Mouse (Mus musculus) midbrain, embryonic 11.5 days (tissue): ENCODE data around the gene Smug1. TPM values are rescaled to one million over a fixed set of nuclear protein-coding genes. Genes with fewer than 3 reads are reported as not detected.
A peak's percentile ranks its signal among the peaks of the same experiment; 100 is the strongest.

Experiments
- ATAC-seq: fragments of 200-750 bp; cut with Nextera tagmentation; 2 replicates; pipeline ENCODE4 v1.8.0; 2017; ENCODE audit warnings: moderate TSS enrichment, moderate library complexity; ENCODE audit not compliant: low FRiP score
- DNase-seq: peaks from one replicate; pipeline ENCODE4 v3.0.0; 2015; ENCODE audit warnings: low spot score; ENCODE audit errors: missing footprints
- H3K27ac ChIP-seq: fragments of 300-500 bp; sonication (generic); 2 replicates; pipeline ENCODE4 v1.5.1; 2014; ENCODE audit warnings: low read depth, low read length
- H3K27me3 ChIP-seq: fragments of 300-500 bp; sonication (generic); 2 replicates; pipeline ENCODE4 v1.6.1; 2014; ENCODE audit warnings: mild to moderate bottlenecking, low read length, moderate library complexity, mixed read lengths; ENCODE audit not compliant: control insufficient read depth, insufficient read depth
- H3K36me3 ChIP-seq: fragments of 300-500 bp; sonication (generic); 2 replicates; pipeline ENCODE4 v1.6.1; 2014; ENCODE audit warnings: mild to moderate bottlenecking, low read length, moderate library complexity, mixed read lengths; ENCODE audit not compliant: control insufficient read depth, insufficient read depth
- H3K4me1 ChIP-seq: fragments of 300-500 bp; sonication (generic); 2 replicates; pipeline ENCODE4 v1.6.1; 2014; ENCODE audit warnings: low read length; ENCODE audit not compliant: control insufficient read depth, insufficient read depth
- H3K4me2 ChIP-seq: fragments of 300-500 bp; sonication (generic); 2 replicates; pipeline ENCODE4 v1.6.1; 2014; ENCODE audit warnings: mild to moderate bottlenecking, moderate library complexity
- H3K4me3 ChIP-seq: fragments of 300-500 bp; sonication (generic); 2 replicates; pipeline ENCODE4 v1.5.1; 2014; ENCODE audit warnings: low read depth, low read length
- H3K9ac ChIP-seq: fragments of 300-500 bp; sonication (generic); 2 replicates; pipeline ENCODE4 v1.6.1; 2014; ENCODE audit warnings: low read length
- H3K9me3 ChIP-seq: fragments of 300-500 bp; sonication (generic); 2 replicates; pipeline ENCODE4 v1.6.1; 2016; ENCODE audit warnings: low read length; ENCODE audit not compliant: control insufficient read depth
- WGBS: fragments of 180-500 bp; shearing (Covaris S2); extraction: QIAGEN DNeasy Blood & Tissue Kit; methylation state at CpG from one replicate; pipeline ENCODE4 v1.1.7; 2014; 5-methylcytosine and 5-hydroxymethylcytosine counted together
- polyA plus RNA-seq: library from polyadenylated mRNA; unstranded; fragments of >200 nt; fragmentation: Nextera tagmentation; extraction: Ambion mirVana; gene quantifications from 2 replicates; pipeline ENCODE4 v1.2.1, GENCODE M21; 2014

The Smug1 gene
- polyA plus RNA-seq, 1 experiment from 2014 or later: 26.5 TPM

GRCm38 (mm10) chr15:103169612-103170315 is 2.9 kb upstream of the Smug1 start:
- Histone ChIP-seq H3K4me3 (peak overlapping the region; percentile 46), H3K4me1 (peaks cover 31% of the 10 kb centered on the region), H3K27me3 (peaks cover 88% of the 10 kb centered on the region), H3K9ac (peak overlapping the region; percentile 66), H3K27ac (no peak overlapping the region), H3K9me3 (no peaks in the 10 kb centered on the region), H3K4me2 (peak overlapping the region; percentile 95), H3K36me3 (no peaks in the 10 kb centered on the region)
- peak; percentile 41 for ATAC-seq
- WGBS: 3% methylated on average over 26 of the region's 26 CpGs
- DNase-seq: peak; percentile 95

DNA sequence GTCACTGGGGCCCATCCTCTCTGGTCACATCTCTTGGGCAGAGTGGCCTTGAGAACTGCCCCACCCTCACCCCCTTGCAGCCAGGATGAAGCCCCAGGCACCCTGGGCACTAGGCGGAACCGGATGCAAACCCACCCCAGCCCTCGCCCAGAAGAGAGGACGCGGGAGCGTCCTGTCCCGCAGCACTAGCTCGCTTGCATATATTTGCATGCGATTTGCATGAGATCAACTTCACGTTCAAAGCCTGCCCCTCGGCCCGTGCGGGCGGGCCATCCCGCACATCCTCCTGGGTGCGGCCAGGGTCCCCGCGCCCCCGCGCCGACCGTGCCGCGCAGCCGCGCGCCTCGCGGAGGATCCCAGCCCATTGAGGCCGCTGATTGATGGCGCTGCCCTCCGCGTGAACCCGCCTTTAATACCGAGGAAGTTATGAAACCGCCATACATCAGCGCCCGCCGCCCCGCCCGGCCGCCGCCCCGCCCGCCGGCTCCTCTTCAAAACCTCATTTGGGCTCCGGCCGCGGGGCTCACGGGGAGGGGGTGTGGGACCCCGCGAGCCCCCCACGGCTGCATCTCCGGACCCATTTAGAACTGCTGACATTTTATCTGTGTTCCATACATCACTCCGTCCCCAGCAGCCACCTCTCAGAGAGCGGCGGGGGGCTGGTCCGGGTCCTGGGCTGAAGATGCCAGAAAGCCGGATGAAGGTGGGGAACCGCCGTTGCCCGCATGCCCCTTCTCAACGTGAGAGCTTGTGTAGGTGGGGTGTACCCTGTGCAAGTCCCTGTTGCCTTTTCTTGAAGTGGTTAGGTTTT is 2.1 kb upstream of the Smug1 start:
- Histone ChIP-seq H3K27me3 (peaks cover 82% of the 10 kb centered on the region), H3K9me3 (no peaks in the 10 kb centered on the region), H3K27ac (no peak overlapping the region), H3K4me3 (peak overlapping the region; percentile 46), H3K36me3 (no peaks in the 10 kb centered on the region), H3K4me2 (peak overlapping the region; percentile 95), H3K4me1 (peaks cover 31% of the 10 kb centered on the region), H3K9ac (peak overlapping the region; percentile 66)
- WGBS: under 1% methylated on average over 62 of the region's 63 CpGs
- DNase-seq (no peak), ATAC-seq (peak; percentile 45)

- Histone ChIP-seq H3K27ac (no peak overlapping the region), H3K9ac (no peak overlapping the region), H3K4me1 (peaks cover 34% of the 10 kb centered on the region), H3K9me3 (no peaks in the 10 kb centered on the region), H3K4me3 (no peak overlapping the region), H3K36me3 (no peaks in the 10 kb centered on the region), H3K4me2 (no peak overlapping the region), H3K27me3 (peaks cover 70% of the 10 kb centered on the region)
- ATAC-seq (no peak), DNase-seq (peak; percentile 85)
- WGBS: 12% methylated on average over 3 of the region's 3 CpGs
Measured at GRCm38 (mm10) chr15:103167786-103168185, 894 bp upstream of the Smug1 start.

DNA sequence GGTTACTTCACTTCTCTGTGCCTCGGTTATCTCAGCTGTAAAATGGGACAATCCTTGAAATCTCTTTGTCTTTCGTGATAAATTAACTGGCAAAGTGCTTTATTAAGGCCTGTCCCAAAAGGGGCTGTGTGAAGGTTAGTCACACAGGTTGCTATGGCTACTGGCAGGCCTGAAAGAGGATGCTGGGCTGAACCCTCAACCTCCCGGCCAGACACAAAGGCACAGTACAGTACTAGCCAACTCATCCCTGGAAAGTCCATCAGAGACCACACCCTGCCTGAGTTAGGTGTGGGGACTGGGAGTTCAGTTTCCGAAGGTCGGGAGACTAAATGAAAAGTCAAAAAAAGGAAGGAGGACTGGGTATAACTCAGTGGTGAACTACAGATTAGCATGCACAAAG is 968 bp downstream of the Smug1 start:
- H3K27ac ChIP-seq: no peak overlapping the region
- ATAC-seq (no peak), DNase-seq (no peak)
- H3K4me2 ChIP-seq: no peak overlapping the region
- peaks cover 36% of the 10 kb centered on the region for H3K4me1 ChIP-seq
- 33% methylated on average over 5 of the region's 5 CpGs for WGBS
- no peak overlapping the region for H3K4me3 ChIP-seq
- no peaks in the 10 kb centered on the region for H3K9me3 ChIP-seq
- H3K36me3 ChIP-seq: no peaks in the 10 kb centered on the region
- peaks cover 51% of the 10 kb centered on the region for H3K27me3 ChIP-seq
- no peak overlapping the region for H3K9ac ChIP-seq

GRCm38 (mm10) chr15:103165379-103165778 is 1.5 kb downstream of the Smug1 start:
- Histone ChIP-seq H3K4me2 (no peak overlapping the region), H3K4me3 (no peak overlapping the region), H3K4me1 (peaks cover 36% of the 10 kb centered on the region), H3K27ac (no peak overlapping the region), H3K27me3 (peaks cover 46% of the 10 kb centered on the region), H3K9ac (no peak overlapping the region), H3K36me3 (no peaks in the 10 kb centered on the region), H3K9me3 (no peaks in the 10 kb centered on the region)
- WGBS: under 1% methylated on average over 13 of the region's 13 CpGs
- DNase-seq (peak; percentile 99), ATAC-seq (peak; percentile 25; the same call in 1 of the 2 replicates)

GRCm38 (mm10) chr15:103163182-103163919 is 3.5 kb downstream of the Smug1 start:
- peak; percentile 84 for ATAC-seq
- no peak overlapping the region; the same call in 1 of the 2 replicates for H3K27ac ChIP-seq
- peak; percentile 99 for DNase-seq
- H3K4me2 ChIP-seq: peak overlapping the region; percentile 62
- peak overlapping the region; percentile 64 for H3K4me3 ChIP-seq
- peak overlapping the region; percentile 79 for H3K9ac ChIP-seq
- 8% methylated on average over 25 of the region's 25 CpGs for WGBS
- H3K4me1 ChIP-seq: peaks cover 18% of the 10 kb centered on the region
- peaks cover 25% of the 10 kb centered on the region for H3K27me3 ChIP-seq
- H3K36me3 ChIP-seq: no peaks in the 10 kb centered on the region
- no peaks in the 10 kb centered on the region for H3K9me3 ChIP-seq

GRCm38 (mm10) chr15:103157585-103157984 is 9.3 kb downstream of the Smug1 start:
- H3K4me3 ChIP-seq: no peak overlapping the region
- DNase-seq: no peak
- H3K4me2 ChIP-seq: no peak overlapping the region
- ATAC-seq: no peak
- H3K36me3 ChIP-seq: no peaks in the 10 kb centered on the region
- peaks cover 2% of the 10 kb centered on the region for H3K4me1 ChIP-seq
- no peaks in the 10 kb centered on the region for H3K9me3 ChIP-seq
- H3K27me3 ChIP-seq: no peaks in the 10 kb centered on the region
- no peak overlapping the region for H3K27ac ChIP-seq
- WGBS: 70% methylated on average over 10 of the region's 10 CpGs
- H3K9ac ChIP-seq: no peak overlapping the region

- ATAC-seq: no peak
- Histone ChIP-seq H3K4me3 (no peak overlapping the region), H3K9ac (no peak overlapping the region), H3K4me2 (no peak overlapping the region), H3K27ac (no peak overlapping the region), H3K4me1 (no peaks in the 10 kb centered on the region; the same call in 1 of the 2 replicates), H3K36me3 (no peaks in the 10 kb centered on the region), H3K9me3 (no peaks in the 10 kb centered on the region), H3K27me3 (no peaks in the 10 kb centered on the region)
- 53% methylated on average over 7 of the region's 7 CpGs for WGBS
- DNase-seq: no peak
Measured at GRCm38 (mm10) chr15:103156890-103157289, 10.0 kb downstream of the Smug1 start.
